ENCODE assay signal across 25 mouse cellular contexts in the genomic region with DNA sequence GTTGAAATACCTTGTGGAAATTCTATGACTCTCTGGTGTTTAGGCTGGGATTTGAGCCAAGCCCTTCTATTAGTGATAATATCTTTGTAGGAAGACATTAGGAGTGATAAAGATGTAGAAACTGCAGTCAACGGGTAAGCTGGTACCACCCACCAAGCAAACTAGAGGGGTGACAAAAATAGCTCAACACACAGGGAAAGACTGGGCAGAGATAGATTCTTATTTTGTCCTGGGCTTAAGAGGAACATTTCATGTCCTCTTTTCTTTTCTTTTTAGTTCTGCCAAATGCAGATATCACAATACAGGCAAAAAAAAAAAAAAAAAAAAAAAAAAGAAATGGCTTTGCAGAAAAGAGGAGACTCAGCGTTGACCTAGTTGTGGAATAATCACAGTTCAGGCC.
DNase-seq lines count a peak whose midpoint lies in the region; ATAC-seq and TF ChIP-seq lines count a peak whose summit lies in the region.
"Had no signal": no experiment of that assay in that cellular context is flagged by ENCODE, and none has a peak within 500 bp of the region (broad histone marks: within the 10 kb centered on the region; RNA-seq: fewer than 3 reads in every experiment).

No protein-coding gene starts in this region.

- no peak for TF ChIP-seq POLR2A in olfactory bulb, adult 2 months (IDR thresholded peaks at IDR 0.05; ENCODE audit: insufficient read depth, low read depth, low read length)

- H3K27me3 ChIP-seq in kidney, postnatal 0 days (ENCODE audit: insufficient read depth, low read length): no peaks in the 10 kb centered on the region
- no peaks in the 10 kb centered on the region for H3K27me3 ChIP-seq in kidney, embryonic 16.5 days (ENCODE audit: insufficient read depth, low read length)
- no peaks in the 10 kb centered on the region for H3K27me3 ChIP-seq in forebrain, embryonic 16.5 days (replicated peaks; ENCODE audit: control insufficient read depth, insufficient read depth, low read length)
- H3K27me3 ChIP-seq: embryonic facial prominence, embryonic 12.5 days; embryonic facial prominence, embryonic 15.5 days; forebrain, embryonic 12.5 days; forebrain, embryonic 15.5 days; heart, embryonic 12.5 days; heart, embryonic 15.5 days; hindbrain, embryonic 13.5 days; intestine, embryonic 15.5 days had no signal

- H3K4me3 ChIP-seq in kidney, postnatal 0 days (replicated peaks; ENCODE audit: low read depth, low read length): no peak overlapping the region
- no peak overlapping the region for H3K4me3 ChIP-seq in kidney, embryonic 16.5 days (ENCODE audit: low read length)
- H3K4me3 ChIP-seq in olfactory bulb, adult 2 months (ENCODE audit: insufficient read depth, low read depth, low read length): no peak overlapping the region
- H3K4me3 ChIP-seq in forebrain, embryonic 16.5 days (replicated peaks; ENCODE audit: low read length): no peak overlapping the region
- H3K4me3 ChIP-seq: embryonic facial prominence, embryonic 12.5 days; embryonic facial prominence, embryonic 15.5 days; forebrain, embryonic 12.5 days; forebrain, embryonic 15.5 days; heart, embryonic 12.5 days; heart, embryonic 15.5 days; hindbrain, embryonic 10.5 days; hindbrain, embryonic 13.5 days; intestine, embryonic 15.5 days had no signal

- TF ChIP-seq CTCF in kidney, postnatal 0 days (IDR thresholded peaks at IDR 0.05; ENCODE audit: low read depth): no peak
- no peak for TF ChIP-seq CTCF in olfactory bulb, adult 2 months (IDR thresholded peaks at IDR 0.05; ENCODE audit: insufficient read depth, low read depth, low read length)

- no peak overlapping the region for H3K4me2 ChIP-seq in kidney, postnatal 0 days (ENCODE audit: low read length)
- H3K4me2 ChIP-seq in kidney, embryonic 16.5 days (replicated peaks; ENCODE audit: low read depth, low read length): no peak overlapping the region
- no peak overlapping the region for H3K4me2 ChIP-seq in forebrain, embryonic 16.5 days (ENCODE audit: low read length)
- H3K4me2 ChIP-seq: embryonic facial prominence, embryonic 12.5 days; embryonic facial prominence, embryonic 15.5 days; forebrain, embryonic 12.5 days; forebrain, embryonic 15.5 days; heart, embryonic 12.5 days; heart, embryonic 15.5 days; hindbrain, embryonic 13.5 days; intestine, embryonic 15.5 days had no signal

- no peak overlapping the region for H3K27ac ChIP-seq in kidney, postnatal 0 days
- no peak overlapping the region for H3K27ac ChIP-seq in kidney, embryonic 16.5 days (ENCODE audit: low read length)
- H3K27ac ChIP-seq in olfactory bulb, adult 2 months (ENCODE audit: insufficient read depth, low read depth, low read length): peak overlapping the region; percentile 83; the same call in 1 of the 2 replicates
- no peak overlapping the region for H3K27ac ChIP-seq in forebrain, embryonic 16.5 days (ENCODE audit: low read length)
- H3K27ac ChIP-seq: embryonic facial prominence, embryonic 12.5 days; embryonic facial prominence, embryonic 15.5 days; forebrain, embryonic 12.5 days; forebrain, embryonic 15.5 days; heart, embryonic 15.5 days; hindbrain, embryonic 10.5 days; hindbrain, embryonic 13.5 days; intestine, embryonic 15.5 days had no signal

- peak; percentile 17 for DNase-seq in kidney, postnatal 0 days (ENCODE audit: low spot score)
- DNase-seq in right cerebral cortex, adult 18-20 months: peak; percentile 1
- DNase-seq in right cerebral cortex, postnatal 4 days: no peak
- DNase-seq: adrenal gland, adult 2 months; cerebellum, adult 18-20 months; cerebellum, adult 9-10 months; cerebellum, postnatal 36 days; gastrocnemius, postnatal 25 days; heart, adult 18-20 months; heart, postnatal 10 days; heart, postnatal 36 days had no signal

- H3K9me3 ChIP-seq in kidney, postnatal 0 days (replicated peaks; ENCODE audit: low read length): no peaks in the 10 kb centered on the region
- H3K9me3 ChIP-seq in kidney, embryonic 16.5 days (ENCODE audit: low read length): no peaks in the 10 kb centered on the region
- no peaks in the 10 kb centered on the region for H3K9me3 ChIP-seq in forebrain, embryonic 16.5 days (ENCODE audit: control insufficient read depth, low read length)
- H3K9me3 ChIP-seq: embryonic facial prominence, embryonic 12.5 days; embryonic facial prominence, embryonic 15.5 days; forebrain, embryonic 12.5 days; forebrain, embryonic 15.5 days; heart, embryonic 12.5 days; heart, embryonic 15.5 days; hindbrain, embryonic 10.5 days; hindbrain, embryonic 13.5 days; intestine, embryonic 15.5 days had no signal

- H3K36me3 ChIP-seq in kidney, postnatal 0 days (ENCODE audit: insufficient read depth, low read length): no peaks in the 10 kb centered on the region
- no peaks in the 10 kb centered on the region for H3K36me3 ChIP-seq in kidney, embryonic 16.5 days (ENCODE audit: insufficient read depth, low read length)
- no peaks in the 10 kb centered on the region for H3K36me3 ChIP-seq in forebrain, embryonic 16.5 days (ENCODE audit: control insufficient read depth, insufficient read depth)
- H3K36me3 ChIP-seq: embryonic facial prominence, embryonic 12.5 days; embryonic facial prominence, embryonic 15.5 days; forebrain, embryonic 12.5 days; forebrain, embryonic 15.5 days; heart, embryonic 12.5 days; heart, embryonic 15.5 days; hindbrain, embryonic 10.5 days; hindbrain, embryonic 13.5 days; intestine, embryonic 15.5 days had no signal

- no peak overlapping the region for H3K9ac ChIP-seq in kidney, postnatal 0 days (ENCODE audit: low read depth, low read length)
- no peak overlapping the region for H3K9ac ChIP-seq in kidney, embryonic 16.5 days (replicated peaks; ENCODE audit: low read length)
- no peak overlapping the region for H3K9ac ChIP-seq in forebrain, embryonic 16.5 days (replicated peaks; ENCODE audit: low read depth, low read length)
- H3K9ac ChIP-seq: embryonic facial prominence, embryonic 12.5 days; embryonic facial prominence, embryonic 15.5 days; forebrain, embryonic 12.5 days; forebrain, embryonic 15.5 days; heart, embryonic 12.5 days; heart, embryonic 15.5 days; hindbrain, embryonic 13.5 days; intestine, embryonic 15.5 days had no signal

- H3K4me1 ChIP-seq in kidney, postnatal 0 days (replicated peaks; ENCODE audit: insufficient read depth, low read length): no peaks in the 10 kb centered on the region
- H3K4me1 ChIP-seq in kidney, embryonic 16.5 days (ENCODE audit: insufficient read depth, low read length): no peaks in the 10 kb centered on the region
- no peaks in the 10 kb centered on the region for H3K4me1 ChIP-seq in olfactory bulb, adult 2 months (ENCODE audit: control insufficient read depth, insufficient read depth, low read length)
- no peaks in the 10 kb centered on the region for H3K4me1 ChIP-seq in forebrain, embryonic 16.5 days (replicated peaks; ENCODE audit: control insufficient read depth, insufficient read depth, low read length)
- H3K4me1 ChIP-seq: embryonic facial prominence, embryonic 12.5 days; forebrain, embryonic 12.5 days; forebrain, embryonic 15.5 days; hindbrain, embryonic 10.5 days; hindbrain, embryonic 13.5 days; intestine, embryonic 15.5 days had no signal

- ATAC-seq in kidney, postnatal 0 days (replicated peaks; ENCODE audit: low FRiP score, low read depth): no peak
- no peak for ATAC-seq in kidney, embryonic 16.5 days (ENCODE audit: low FRiP score, low TSS enrichment)
- ATAC-seq in forebrain, embryonic 16.5 days: no peak
- ATAC-seq: CD4-positive, CD25-positive, alpha-beta regulatory T cell, adult 4 months; forebrain, embryonic 15.5 days; hindbrain, embryonic 16.5 days; intestine, embryonic 15.5 days had no signal

- 50% methylated on average over 2 of the region's 2 CpGs for WGBS in kidney, postnatal 0 days
- WGBS in kidney, embryonic 16.5 days: 57% methylated on average over 2 of the region's 2 CpGs
- WGBS in olfactory bulb, adult 2 months: 23% methylated on average over 2 of the region's 2 CpGs
- 66% methylated on average over 2 of the region's 2 CpGs for WGBS in forebrain, embryonic 16.5 days
